Mouse (Mus musculus) spleen, adult 2 months (tissue): Measurements from ENCODE around the gene Nacc1.

Experiments used
- CTCF ChIP-seq: fragments of 200-500 bp; IDR thresholded peaks from 2 replicates; pipeline ENCODE4 v1.5.1; 2011; ENCODE audit warnings: mild to moderate bottlenecking, inconsistent platforms; ENCODE audit not compliant: insufficient read depth, insufficient read length, insufficient replicate concordance; ENCODE audit errors: extremely low read depth
- POLR2A ChIP-seq: fragments of 200-500 bp; IDR thresholded peaks from 2 replicates; pipeline ENCODE4 v1.6.1; 2011; ENCODE audit warnings: low read depth, low read length, inconsistent platforms

GRCm38 (mm10) chr8:84718476-84718875 is 30.8 kb upstream of the Nacc1 start:
- no peak for TF ChIP-seq CTCF
- no peak for TF ChIP-seq POLR2A
